Mouse (Mus musculus) limb, embryonic 10.5 days (tissue): ENCODE measurements around the gene Fam3b. TPM values are rescaled to one million over a fixed set of nuclear protein-coding genes. Genes with fewer than 3 reads are reported as not detected.

Source experiments
- DNase-seq: peaks from one replicate; pipeline ENCODE4 v3.0.0-alpha.2; 2017; ENCODE audit warnings: low spot score
- H3K27ac ChIP-seq: fragments of 300-500 bp; sonication (generic); 2 replicates; pipeline ENCODE4 v1.5.1; 2016; ENCODE audit warnings: mild to moderate bottlenecking
- H3K27me3 ChIP-seq: fragments of 300-500 bp; sonication (generic); 2 replicates; pipeline ENCODE4 v1.6.1; 2016; ENCODE audit warnings: low read depth, mild to moderate bottlenecking; ENCODE audit not compliant: poor library complexity, severe bottlenecking
- H3K36me3 ChIP-seq: fragments of 300-500 bp; sonication (generic); 2 replicates; pipeline ENCODE4 v1.6.1; 2016; ENCODE audit warnings: mild to moderate bottlenecking, moderate library complexity
- H3K4me1 ChIP-seq: fragments of 300-500 bp; sonication (generic); 2 replicates; pipeline ENCODE4 v1.6.1; 2016
- H3K4me3 ChIP-seq: fragments of 300-500 bp; sonication (generic); 2 replicates; pipeline ENCODE4 v1.5.1; 2016; ENCODE audit warnings: mild to moderate bottlenecking, moderate library complexity
- H3K9me3 ChIP-seq: fragments of 300-500 bp; sonication (generic); replicated peaks from 2 replicates; pipeline ENCODE4 v1.6.1; 2016; ENCODE audit warnings: mild to moderate bottlenecking
- WGBS: fragments of 180-500 bp; shearing (Covaris S2); methylation state at CpG from one replicate; pipeline ENCODE4 v1.1.7; 2016; 5-methylcytosine and 5-hydroxymethylcytosine counted together
- polyA plus RNA-seq: library from polyadenylated mRNA; unstranded; fragments of >200 nt; fragmentation: Nextera tagmentation; extraction: Ambion mirVana; gene quantifications from 2 replicates; pipeline ENCODE4 v1.2.1, GENCODE M21; 2016

Fam3b gene
- polyA plus RNA-seq, 1 experiment from 2014 or later, result not detected

DNA sequence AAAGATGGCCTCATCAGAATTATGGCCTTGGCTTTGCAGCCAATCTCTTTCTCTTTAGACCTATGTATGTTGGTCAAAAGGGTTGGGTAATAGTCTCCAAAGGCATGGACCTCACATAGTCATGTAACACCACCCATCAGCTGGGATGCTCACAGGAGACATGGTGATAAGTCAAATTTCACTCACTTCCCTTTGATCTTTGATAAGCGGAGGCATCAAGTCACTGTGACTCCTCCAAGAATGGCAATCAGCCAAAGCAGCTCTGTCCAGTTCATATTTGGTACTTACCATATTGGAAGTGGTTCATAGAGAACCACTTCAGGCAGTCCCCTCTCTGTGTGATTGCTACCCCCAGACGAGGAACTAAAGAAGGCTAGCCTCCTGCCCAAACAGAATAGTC is 39.9 kb downstream of the Fam3b start:
- no peaks in the 10 kb centered on the region for H3K36me3 ChIP-seq
- H3K4me1 ChIP-seq, result no peaks in the 10 kb centered on the region
- H3K4me3 ChIP-seq, result no peak overlapping the region
- no peak overlapping the region for H3K27ac ChIP-seq
- no peaks in the 10 kb centered on the region for H3K9me3 ChIP-seq
- H3K27me3 ChIP-seq, result no peaks in the 10 kb centered on the region
- no peak for DNase-seq
- WGBS, result 84% methylated on average over 2 of the region's 2 CpGs

GRCm38 (mm10) chr16:97467993-97468791 is 46.4 kb downstream of the Fam3b start:
- 84% methylated on average over 4 of the region's 4 CpGs for WGBS
- no peak for DNase-seq
- no peaks in the 10 kb centered on the region for H3K4me1 ChIP-seq
- H3K36me3 ChIP-seq, result no peaks in the 10 kb centered on the region
- H3K4me3 ChIP-seq, result no peak overlapping the region
- no peaks in the 10 kb centered on the region for H3K9me3 ChIP-seq
- no peak overlapping the region for H3K27ac ChIP-seq
- no peaks in the 10 kb centered on the region for H3K27me3 ChIP-seq

DNA sequence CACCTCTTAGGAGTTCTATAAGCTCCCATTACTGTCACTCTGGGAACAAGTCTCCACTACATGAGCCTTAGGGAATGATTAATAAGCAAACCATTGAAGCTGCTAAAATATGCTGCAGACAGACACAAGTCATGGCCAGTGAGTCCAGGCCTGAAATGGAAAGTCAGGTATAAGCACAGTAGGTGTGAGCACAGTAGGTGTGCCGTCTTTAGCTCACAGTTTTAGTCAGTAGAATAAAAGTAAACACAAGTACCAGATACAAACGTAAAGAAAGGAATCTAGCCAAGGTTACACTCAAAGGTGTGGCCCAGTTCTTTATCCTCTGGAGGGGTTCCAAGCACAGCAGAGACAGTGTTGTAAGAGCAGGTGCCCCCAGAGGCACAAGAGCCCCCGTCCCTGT is 47.1 kb downstream of the Fam3b start:
- no peaks in the 10 kb centered on the region for H3K27me3 ChIP-seq

DNA sequence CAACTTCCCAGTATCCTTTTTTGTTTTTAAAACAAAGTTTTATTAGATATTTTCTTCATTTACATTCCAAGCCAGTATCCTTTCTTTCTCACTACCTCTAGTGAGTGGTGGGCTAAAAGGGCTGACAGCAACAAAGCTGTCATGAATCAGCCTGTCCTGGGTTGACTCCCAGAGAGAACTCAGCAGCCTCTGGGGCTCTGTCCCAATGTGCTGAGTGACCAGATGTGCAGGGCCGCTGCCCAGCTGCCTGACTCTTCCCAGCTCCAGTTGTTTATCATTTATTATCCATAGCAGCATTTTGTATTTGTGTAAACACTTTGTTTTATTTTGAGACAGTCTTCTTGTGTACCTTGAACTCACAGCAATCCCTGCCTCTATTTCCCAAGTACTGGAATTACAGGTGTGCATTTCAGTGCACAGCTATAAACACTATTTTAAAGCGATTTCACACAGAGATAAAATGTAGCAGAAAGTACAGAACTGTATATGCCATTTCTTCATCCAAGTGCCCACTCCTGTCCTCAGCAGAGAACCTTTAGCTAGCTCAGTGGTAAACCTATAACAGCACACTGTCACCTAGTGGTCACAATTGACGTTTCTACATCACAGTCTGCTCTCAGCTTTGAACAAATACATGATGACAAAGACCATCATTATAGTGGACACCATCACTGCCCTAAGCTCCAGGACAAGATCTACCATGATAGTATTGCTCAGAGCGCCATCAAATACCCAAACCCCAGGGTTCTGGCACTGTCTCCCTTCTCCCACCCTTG is 48.2 kb downstream of the Fam3b start:
- Histone ChIP-seq H3K4me1 (peaks cover 7% of the 10 kb centered on the region; the same call in 1 of the 2 replicates), H3K9me3 (no peaks in the 10 kb centered on the region), H3K36me3 (no peaks in the 10 kb centered on the region), H3K4me3 (no peak overlapping the region), H3K27me3 (no peaks in the 10 kb centered on the region), H3K27ac (no peak overlapping the region)
- 54% methylated on average over 4 of the region's 4 CpGs for WGBS
- DNase-seq, result no peak

More for the DNA sequence above, 47.1 kb downstream of the Fam3b start:
- Histone ChIP-seq H3K4me3 (no peak overlapping the region), H3K9me3 (no peaks in the 10 kb centered on the region), H3K36me3 (no peaks in the 10 kb centered on the region), H3K27ac (no peak overlapping the region), H3K4me1 (peaks cover 7% of the 10 kb centered on the region; the same call in 1 of the 2 replicates)
- no peak for DNase-seq
- WGBS, result 81% methylated on average over 3 of the region's 3 CpGs

- WGBS, result 40% methylated on average over 4 of the region's 4 CpGs
- no peak for DNase-seq
Observed at GRCm38 (mm10) chr16:97462481-97463181, 52.0 kb downstream of the Fam3b start, which contains the start of gene Mx1. TSS of gene Mx1 (minus strand) at chr16:97462907.

GRCm38 (mm10) chr16:97461271-97461670 is 53.3 kb downstream of the Fam3b start:
- H3K27me3 ChIP-seq, result no peaks in the 10 kb centered on the region
- H3K27ac ChIP-seq, result no peak overlapping the region
- H3K9me3 ChIP-seq, result no peaks in the 10 kb centered on the region
- DNase-seq, result no peak
- no peaks in the 10 kb centered on the region for H3K36me3 ChIP-seq
- WGBS, result 79% methylated on average over 2 of the region's 2 CpGs
- H3K4me3 ChIP-seq, result no peak overlapping the region
- H3K4me1 ChIP-seq, result peaks cover 7% of the 10 kb centered on the region; the same call in 1 of the 2 replicates

More at GRCm38 (mm10) chr16:97462481-97463181, 52.0 kb downstream of the Fam3b start, which contains the start of gene Mx1:
- H3K9me3 ChIP-seq, result no peaks in the 10 kb centered on the region
- no peak within 1 kb of the TSS for H3K4me3 ChIP-seq
- H3K36me3 ChIP-seq, result no peaks in the 10 kb centered on the region
- H3K27ac ChIP-seq, result no peak within 1 kb of the TSS
- peaks cover 7% of the 10 kb centered on the region; the same call in 1 of the 2 replicates for H3K4me1 ChIP-seq
- no peaks in the 10 kb centered on the region for H3K27me3 ChIP-seq

DNA sequence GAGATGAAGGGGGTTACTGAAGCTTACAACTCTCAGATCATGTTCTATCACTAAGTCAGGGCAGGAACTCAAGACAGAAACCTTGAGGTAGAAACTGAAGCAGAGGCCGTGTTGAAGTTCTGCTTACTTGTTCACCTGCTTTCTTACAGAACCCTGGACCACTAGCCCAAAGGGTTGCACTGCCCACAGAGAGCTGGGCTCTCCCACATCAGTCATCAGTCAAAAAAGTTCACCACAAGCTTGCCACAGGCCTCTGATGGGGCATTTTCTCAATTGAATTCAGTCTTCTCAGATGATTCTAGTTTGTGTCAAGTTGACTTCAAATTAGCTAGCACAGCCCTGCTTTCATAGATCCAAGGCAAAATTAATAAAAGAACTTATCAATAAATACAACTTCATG is 54.8 kb downstream of the Fam3b start:
- Histone ChIP-seq H3K4me1 (peaks cover 7% of the 10 kb centered on the region; the same call in 1 of the 2 replicates), H3K27me3 (no peaks in the 10 kb centered on the region), H3K27ac (no peak overlapping the region), H3K4me3 (no peak overlapping the region), H3K36me3 (no peaks in the 10 kb centered on the region), H3K9me3 (no peaks in the 10 kb centered on the region)
- no peak for DNase-seq
- WGBS, result 68% methylated on average over 1 of the region's 1 CpGs

DNA sequence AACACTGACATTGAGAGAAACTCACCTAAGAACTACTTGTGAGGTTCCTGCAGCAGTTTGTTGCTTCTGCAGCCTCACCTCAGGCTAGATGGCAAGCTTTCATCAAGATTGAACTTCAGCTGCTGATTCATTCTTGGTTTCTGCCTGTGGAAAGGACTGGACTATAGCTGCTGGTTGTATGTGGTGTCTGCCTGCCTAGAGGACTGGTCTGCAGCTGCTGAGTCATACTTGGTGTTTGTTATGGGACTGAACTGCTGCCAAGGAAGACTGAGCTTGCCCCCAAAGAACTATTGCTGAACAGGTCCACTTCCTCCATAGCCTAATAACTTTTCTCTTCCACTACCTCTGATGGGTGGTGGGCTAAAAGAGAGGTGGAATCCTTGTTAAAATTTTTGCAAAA is 67.2 kb downstream of the Fam3b start:
- Histone ChIP-seq H3K4me1 (no peaks in the 10 kb centered on the region), H3K27me3 (no peaks in the 10 kb centered on the region), H3K27ac (no peak overlapping the region), H3K36me3 (no peaks in the 10 kb centered on the region), H3K9me3 (no peaks in the 10 kb centered on the region), H3K4me3 (no peak overlapping the region)
- no peak for DNase-seq

- no peak overlapping the region for H3K27ac ChIP-seq
- DNase-seq, result peak; percentile 35
- 56% methylated on average over 14 of the region's 14 CpGs for WGBS
- no peak overlapping the region for H3K4me3 ChIP-seq
- no peaks in the 10 kb centered on the region for H3K9me3 ChIP-seq
- H3K4me1 ChIP-seq, result no peaks in the 10 kb centered on the region
- no peaks in the 10 kb centered on the region for H3K27me3 ChIP-seq
- no peaks in the 10 kb centered on the region for H3K36me3 ChIP-seq
Observed at GRCm38 (mm10) chr16:97443670-97444263, 70.8 kb downstream of the Fam3b start.

DNA sequence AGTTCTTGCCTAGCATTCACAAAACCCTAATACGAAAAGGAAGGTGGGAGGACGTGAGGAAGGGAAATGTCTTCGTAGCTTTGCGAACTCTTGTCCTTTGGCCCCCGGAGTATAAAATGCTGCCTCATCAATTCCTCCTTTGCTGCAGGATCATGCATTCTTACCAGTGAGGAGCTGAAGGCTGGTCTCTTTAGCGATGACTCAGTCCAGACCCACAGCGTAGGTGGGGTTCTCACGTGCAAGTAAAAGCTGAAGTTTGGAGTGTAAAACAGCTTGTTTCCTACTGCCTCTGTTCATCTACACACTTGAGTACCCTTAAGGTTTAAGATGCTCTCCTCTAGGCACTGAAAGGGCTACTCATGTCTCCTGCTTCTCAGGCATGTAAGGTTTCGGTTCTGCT is 72.6 kb downstream of the Fam3b start:
- WGBS, result 90% methylated on average over 9 of the region's 9 CpGs
- Histone ChIP-seq H3K27me3 (no peaks in the 10 kb centered on the region), H3K27ac (no peak overlapping the region), H3K36me3 (no peaks in the 10 kb centered on the region), H3K4me3 (no peak overlapping the region), H3K4me1 (no peaks in the 10 kb centered on the region), H3K9me3 (no peaks in the 10 kb centered on the region)
- DNase-seq, result no peak

- no peak for DNase-seq
- Histone ChIP-seq H3K27ac (no peak overlapping the region), H3K4me1 (no peaks in the 10 kb centered on the region), H3K9me3 (no peaks in the 10 kb centered on the region), H3K4me3 (no peak overlapping the region), H3K27me3 (no peaks in the 10 kb centered on the region), H3K36me3 (no peaks in the 10 kb centered on the region)
- WGBS, result 80% methylated on average over 3 of the region's 3 CpGs
Observed at GRCm38 (mm10) chr16:97438191-97438590, 76.4 kb downstream of the Fam3b start.

- no peaks in the 10 kb centered on the region for H3K9me3 ChIP-seq
- WGBS, result 14% methylated on average over 1 of the region's 1 CpGs
Observed at GRCm38 (mm10) chr16:97437448-97438056, 77.1 kb downstream of the Fam3b start.

More at GRCm38 (mm10) chr16:97437448-97438056, 77.1 kb downstream of the Fam3b start:
- Histone ChIP-seq H3K27ac (no peak overlapping the region), H3K27me3 (no peaks in the 10 kb centered on the region), H3K4me3 (no peak overlapping the region), H3K4me1 (no peaks in the 10 kb centered on the region), H3K36me3 (no peaks in the 10 kb centered on the region)
- DNase-seq, result no peak
